Mouse (Mus musculus) thymus, postnatal 36 days (tissue): ENCODE measurements around the gene Tmem185b.

Source experiments
- DNase-seq, 2 experiments: peaks; one replicate each; pipeline ENCODE4 v3.0.0; 2022; ENCODE audit warnings: mixed read lengths in 2 of 2

The Tmem185b gene

GRCm38 (mm10) chr1:119525689-119526591 lies at the start of gene Tmem185b:
Gene Tmem185b (plus strand): TSS chr1:119526160.
- DNase-seq = peak; percentile 94

GRCm38 (mm10) chr1:119476905-119477353 lies 49.0 kb upstream of the Tmem185b start:
- peak; percentile 37 to 48 for DNase-seq

- no peak for DNase-seq
These were observed 46.3 kb upstream of the Tmem185b start for GRCm38 (mm10) chr1:119479641-119480040.

GRCm38 (mm10) chr1:119480678-119481077 lies 45.3 kb upstream of the Tmem185b start:
- DNase-seq = no peak

- DNase-seq = no peak
These were observed 44.6 kb upstream of the Tmem185b start for GRCm38 (mm10) chr1:119481205-119481932.

GRCm38 (mm10) chr1:119482891-119483290 lies 43.1 kb upstream of the Tmem185b start:
- DNase-seq = no peak

- peak; percentile 46 to 48 for DNase-seq
These were observed 41.5 kb upstream of the Tmem185b start for GRCm38 (mm10) chr1:119484457-119484856.

GRCm38 (mm10) chr1:119485825-119486224 lies 40.1 kb upstream of the Tmem185b start:
- no peak for DNase-seq

- peak; percentile 42 to 58 for DNase-seq
These were observed 37.9 kb upstream of the Tmem185b start for GRCm38 (mm10) chr1:119487917-119488590.

- no peak for DNase-seq
These were observed 35.2 kb upstream of the Tmem185b start for GRCm38 (mm10) chr1:119490765-119491164.

GRCm38 (mm10) chr1:119492097-119492496 lies 33.9 kb upstream of the Tmem185b start:
- DNase-seq = peak; percentile 50 to 62

GRCm38 (mm10) chr1:119492505-119492904 lies 33.5 kb upstream of the Tmem185b start:
- no peak for DNase-seq

- DNase-seq = no peak
These were observed 31.8 kb upstream of the Tmem185b start for GRCm38 (mm10) chr1:119494024-119494711.

- DNase-seq = no peak
These were observed 31.1 kb upstream of the Tmem185b start for GRCm38 (mm10) chr1:119494712-119495395.

- DNase-seq = no peak
These were observed 30.6 kb upstream of the Tmem185b start for GRCm38 (mm10) chr1:119495396-119495775.

GRCm38 (mm10) chr1:119497346-119498004 lies 28.5 kb upstream of the Tmem185b start:
- DNase-seq = no peak

GRCm38 (mm10) chr1:119498536-119499231 lies 27.3 kb upstream of the Tmem185b start:
- DNase-seq = no peak

- no peak for DNase-seq
These were observed 26.5 kb upstream of the Tmem185b start for GRCm38 (mm10) chr1:119499456-119499855.

- DNase-seq = no peak
These were observed 24.1 kb upstream of the Tmem185b start for GRCm38 (mm10) chr1:119501881-119502280.

- peak in 1 of 2 experiments; percentile 29 for DNase-seq
These were observed 23.2 kb upstream of the Tmem185b start for GRCm38 (mm10) chr1:119502729-119503128.

GRCm38 (mm10) chr1:119503181-119503580 lies 22.8 kb upstream of the Tmem185b start:
- no peak for DNase-seq
